Mouse (Mus musculus) myocyte (in vitro differentiated cells): ENCODE results near the gene Kera. TPM values are rescaled to one million over a fixed set of nuclear protein-coding genes. Genes with fewer than 3 reads are reported as not detected.

ENCODE experiments used
- H3K27me3 ChIP-seq: one replicate; pipeline ENCODE4 v1.6.1; 2011; ENCODE audit not compliant: control insufficient read depth, insufficient read depth, insufficient read length
- H3K36me3 ChIP-seq: one replicate; pipeline ENCODE4 v1.6.1; 2011; ENCODE audit not compliant: control insufficient read depth, insufficient read depth
- H3K4me2 ChIP-seq: one replicate; pipeline ENCODE4 v1.6.1; 2011; ENCODE audit warnings: low read depth, control low read depth
- H3K4me3 ChIP-seq: one replicate; pipeline ENCODE4 v1.5.1; 2011; ENCODE audit warnings: mild to moderate bottlenecking, control low read depth, moderate library complexity
- H3K79me2 ChIP-seq: one replicate; pipeline ENCODE4 v1.6.1; 2011; ENCODE audit not compliant: control insufficient read depth, insufficient read depth
- H3ac ChIP-seq: one replicate; pipeline ENCODE4 v1.6.1; 2011; ENCODE audit not compliant: control insufficient read depth, insufficient read length
- CEBPB ChIP-seq: IDR thresholded peaks from 2 replicates; pipeline ENCODE4 v1.6.1; 2011; ENCODE audit warnings: mild to moderate bottlenecking, moderate library complexity; ENCODE audit not compliant: poor library complexity, insufficient read depth, severe bottlenecking
- E2F4 ChIP-seq: IDR thresholded peaks from one replicate; pipeline ENCODE4 v1.6.1; 2011; ENCODE audit warnings: mild to moderate bottlenecking, control low read depth, moderate library complexity; ENCODE audit not compliant: insufficient read depth
- MAX ChIP-seq: IDR thresholded peaks from one replicate; pipeline ENCODE4 v1.6.1; 2011; ENCODE audit warnings: low read depth, mild to moderate bottlenecking, control low read depth
- MYOD1 ChIP-seq, 3 experiments: IDR thresholded peaks; one replicate each; pipeline ENCODE4 v1.6.1; 2011; ENCODE audit warnings: control low read depth in 2 of 3, low read depth in 2 of 3, mild to moderate bottlenecking in 2 of 3, moderate library complexity in 1 of 3; ENCODE audit not compliant: insufficient read length in 2 of 3, control insufficient read depth in 1 of 3
- MYOG ChIP-seq, 3 experiments: IDR thresholded peaks; one replicate each; pipeline ENCODE4 v1.6.1; 2011; ENCODE audit warnings: control low read depth in 2 of 3, low read depth in 2 of 3, mild to moderate bottlenecking in 2 of 3; ENCODE audit not compliant: insufficient read length in 2 of 3, control insufficient read depth in 1 of 3, insufficient read depth in 1 of 3
- POLR2A ChIP-seq: IDR thresholded peaks from one replicate; pipeline ENCODE4 v1.6.1; 2011; ENCODE audit warnings: low read depth, mild to moderate bottlenecking, control low read depth, moderate library complexity; ENCODE audit not compliant: insufficient read length
- POLR2AphosphoS2 ChIP-seq: IDR thresholded peaks from one replicate; pipeline ENCODE4 v1.6.1; 2011; ENCODE audit warnings: low read depth, control low read depth; ENCODE audit not compliant: insufficient read length
- REST ChIP-seq: IDR thresholded peaks from one replicate; pipeline ENCODE4 v1.6.1; 2011; ENCODE audit warnings: mild to moderate bottlenecking, control low read depth, moderate library complexity; ENCODE audit not compliant: insufficient read depth, insufficient read length
- SRF ChIP-seq: IDR thresholded peaks from one replicate; pipeline ENCODE4 v1.6.1; 2011; ENCODE audit warnings: low read depth; ENCODE audit not compliant: control insufficient read depth, insufficient read length
- TCF12 ChIP-seq: IDR thresholded peaks from one replicate; pipeline ENCODE4 v1.6.1; 2011; ENCODE audit warnings: mild to moderate bottlenecking, control low read depth; ENCODE audit not compliant: poor library complexity, insufficient read depth, severe bottlenecking
- TCF3 ChIP-seq: IDR thresholded peaks from one replicate; pipeline ENCODE4 v1.6.1; 2011; ENCODE audit warnings: low read depth, control low read depth; ENCODE audit not compliant: insufficient read length
- USF1 ChIP-seq: IDR thresholded peaks from one replicate; pipeline ENCODE4 v1.6.1; 2011; ENCODE audit warnings: low read depth, mild to moderate bottlenecking, control low read depth, moderate library complexity
- polyA plus RNA-seq: library from polyadenylated mRNA; unstranded; fragments of >200 nt; fragmentation: generic; extraction: Trizol; gene quantifications from one replicate; pipeline ENCODE4 v1.2.1, GENCODE M21; 2012; ENCODE audit warnings: missing spikeins

Gene Kera
- polyA plus RNA-seq, 1 experiment, result not detected

- no peaks in the 10 kb centered on the region for H3K36me3 ChIP-seq
- H3K4me2 ChIP-seq, result no peak overlapping the region
- no peak overlapping the region for H3K4me3 ChIP-seq
- no peak for TF ChIP-seq MYOD1 (IDR thresholded peaks at IDR 0.05; ENCODE audit: control insufficient read depth in 1 of 3, insufficient read length in 2 of 3, low read depth in 2 of 3)
- no peak for TF ChIP-seq MAX
- TF ChIP-seq USF1, result no peak
- TF ChIP-seq SRF, result no peak
- no peak for TF ChIP-seq MYOG (IDR thresholded peaks at IDR 0.05; ENCODE audit: control insufficient read depth in 1 of 3, insufficient read depth in 1 of 3, insufficient read length in 2 of 3, low read depth in 2 of 3)
- TF ChIP-seq TCF12, result no peak
- TF ChIP-seq REST, result no peak
- no peak for TF ChIP-seq CEBPB
- no peak for TF ChIP-seq E2F4
- no peak for TF ChIP-seq POLR2A
- H3K79me2 ChIP-seq, result no peaks in the 10 kb centered on the region
- no peak overlapping the region for H3ac ChIP-seq
- H3K27me3 ChIP-seq, result no peaks in the 10 kb centered on the region
Observed at GRCm38 (mm10) chr10:97595680-97596079, 11.0 kb upstream of the Kera start.

- TF ChIP-seq POLR2AphosphoS2 (no peak), E2F4 (no peak), POLR2A (no peak), TCF3 (no peak), REST (no peak), CEBPB (no peak), MYOG (IDR thresholded peaks at IDR 0.05; ENCODE audit: control insufficient read depth in 1 of 3, insufficient read depth in 1 of 3, insufficient read length in 2 of 3, low read depth in 2 of 3) (no peak), TCF12 (no peak), SRF (no peak), MAX (no peak), MYOD1 (IDR thresholded peaks at IDR 0.05; ENCODE audit: control insufficient read depth in 1 of 3, insufficient read length in 2 of 3, low read depth in 2 of 3) (no peak), USF1 (no peak)
- Histone ChIP-seq H3K36me3 (no peaks in the 10 kb centered on the region), H3K27me3 (no peaks in the 10 kb centered on the region), H3K4me2 (no peak overlapping the region), H3ac (no peak overlapping the region), H3K4me3 (no peak overlapping the region), H3K79me2 (no peaks in the 10 kb centered on the region)
Observed at GRCm38 (mm10) chr10:97601744-97602143, 4.9 kb upstream of the Kera start.

GRCm38 (mm10) chr10:97603256-97603655, 3.4 kb upstream of the Kera start:
- H3K27me3 ChIP-seq, result no peaks in the 10 kb centered on the region
- TF ChIP-seq REST, result no peak
- no peaks in the 10 kb centered on the region for H3K36me3 ChIP-seq

GRCm38 (mm10) chr10:97622328-97622727, 15.6 kb downstream of the Kera start:
- Histone ChIP-seq H3K27me3 (no peaks in the 10 kb centered on the region), H3K79me2 (no peaks in the 10 kb centered on the region), H3K36me3 (no peaks in the 10 kb centered on the region), H3ac (no peak overlapping the region), H3K4me3 (no peak overlapping the region), H3K4me2 (no peak overlapping the region)
- TF ChIP-seq CEBPB (peak; percentile 59; the same call in 1 of the 2 replicates), USF1 (no peak), MYOD1 (IDR thresholded peaks at IDR 0.05; ENCODE audit: control insufficient read depth in 1 of 3, insufficient read length in 2 of 3, low read depth in 2 of 3) (no peak), REST (no peak), SRF (no peak)

More at GRCm38 (mm10) chr10:97603256-97603655, 3.4 kb upstream of the Kera start:
- H3K4me2 ChIP-seq, result no peak overlapping the region
- no peak overlapping the region for H3ac ChIP-seq
- no peak overlapping the region for H3K4me3 ChIP-seq
- H3K79me2 ChIP-seq, result no peaks in the 10 kb centered on the region

- H3K79me2 ChIP-seq, result no peaks in the 10 kb centered on the region
- TF ChIP-seq POLR2A, result no peak
- TF ChIP-seq REST, result no peak
- TF ChIP-seq MAX, result no peak
- TF ChIP-seq MYOD1 (IDR thresholded peaks at IDR 0.05; ENCODE audit: control insufficient read depth in 1 of 3, insufficient read length in 2 of 3, low read depth in 2 of 3), result no peak
- no peak for TF ChIP-seq TCF12
- TF ChIP-seq CEBPB, result no peak
- no peak for TF ChIP-seq POLR2AphosphoS2
- no peak for TF ChIP-seq E2F4
- no peak for TF ChIP-seq TCF3
- no peak for TF ChIP-seq MYOG (IDR thresholded peaks at IDR 0.05; ENCODE audit: control insufficient read depth in 1 of 3, insufficient read depth in 1 of 3, insufficient read length in 2 of 3, low read depth in 2 of 3)
- no peak for TF ChIP-seq SRF
- TF ChIP-seq USF1, result no peak
Observed at GRCm38 (mm10) chr10:97624381-97624780, 17.7 kb downstream of the Kera start.

More at GRCm38 (mm10) chr10:97624381-97624780, 17.7 kb downstream of the Kera start:
- no peak overlapping the region for H3K4me3 ChIP-seq
- no peaks in the 10 kb centered on the region for H3K36me3 ChIP-seq
- H3K4me2 ChIP-seq, result peak overlapping the region; percentile 33
- no peaks in the 10 kb centered on the region for H3K27me3 ChIP-seq
- H3ac ChIP-seq, result no peak overlapping the region
